Mouse (Mus musculus): ENCODE results near the gene Zfp536. TPM values are rescaled to one million over a fixed set of nuclear protein-coding genes. Genes with fewer than 3 reads are reported as not detected.
"Not testable (repeated sequence)": the region's sequence is repeated elsewhere in the genome, so short reads cannot be mapped to it uniquely, and the experiment has no call there.

Gene Zfp536
- polyA plus RNA-seq, 1 experiment, result not detected

DNA sequence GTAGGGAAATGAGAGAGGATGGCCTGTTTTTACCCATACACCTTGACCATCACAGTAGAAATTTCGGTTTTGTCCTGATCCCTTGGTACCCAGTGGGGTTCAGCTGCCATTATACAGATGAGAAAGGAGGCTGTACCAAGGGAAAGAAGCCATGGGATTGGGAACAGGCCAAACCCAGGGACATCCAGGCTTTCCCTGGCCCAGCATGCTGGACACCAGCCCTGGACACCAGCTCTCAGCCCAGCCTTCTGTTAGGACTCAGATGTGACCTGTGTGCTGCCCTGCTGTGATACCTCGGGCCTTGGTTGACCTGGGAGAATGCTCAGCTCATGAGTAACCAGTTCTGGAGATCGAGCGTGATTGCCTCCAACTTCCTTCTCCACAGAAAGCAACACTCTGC is 51.8 kb downstream of the Zfp536 start:
- H3K4me3 ChIP-seq, result no peak overlapping the region
- no peaks in the 10 kb centered on the region for H3K79me2 ChIP-seq (ENCODE audit: control insufficient read depth, insufficient read depth)
- H3K4me2 ChIP-seq (ENCODE audit: low read depth), result no peak overlapping the region
- no peaks in the 10 kb centered on the region for H3K36me3 ChIP-seq (ENCODE audit: control insufficient read depth, insufficient read depth)
- H3K27me3 ChIP-seq (ENCODE audit: control insufficient read depth, insufficient read depth, insufficient read length), result no peaks in the 10 kb centered on the region
- no peak overlapping the region for H3ac ChIP-seq (ENCODE audit: control insufficient read depth, insufficient read length)
- no peak for TF ChIP-seq MYOD1 (IDR thresholded peaks at IDR 0.05; ENCODE audit: control insufficient read depth in 1 of 3, insufficient read length in 2 of 3, low read depth in 2 of 3)
- TF ChIP-seq REST (IDR thresholded peaks at IDR 0.05; ENCODE audit: insufficient read depth, insufficient read length), result no peak
- no peak for TF ChIP-seq E2F4 (IDR thresholded peaks at IDR 0.05; ENCODE audit: insufficient read depth)
- no peak for TF ChIP-seq SRF (IDR thresholded peaks at IDR 0.05; ENCODE audit: control insufficient read depth, insufficient read length, low read depth)
- no peak for TF ChIP-seq MYOG (IDR thresholded peaks at IDR 0.05; ENCODE audit: control insufficient read depth in 1 of 3, insufficient read depth in 1 of 3, insufficient read length in 2 of 3, low read depth in 2 of 3)
- no peak for TF ChIP-seq CEBPB (IDR thresholded peaks at IDR 0.05; ENCODE audit: insufficient read depth, poor library complexity, severe bottlenecking)
- TF ChIP-seq POLR2AphosphoS2 (IDR thresholded peaks at IDR 0.05; ENCODE audit: insufficient read length, low read depth), result no peak
- TF ChIP-seq MAX (IDR thresholded peaks at IDR 0.05; ENCODE audit: low read depth), result no peak
- no peak for TF ChIP-seq USF1 (IDR thresholded peaks at IDR 0.05; ENCODE audit: low read depth)
- no peak for TF ChIP-seq TCF12 (IDR thresholded peaks at IDR 0.05; ENCODE audit: insufficient read depth, poor library complexity, severe bottlenecking)
- no peak for TF ChIP-seq TCF3 (IDR thresholded peaks at IDR 0.05; ENCODE audit: insufficient read length, low read depth)
- TF ChIP-seq POLR2A (IDR thresholded peaks at IDR 0.05; ENCODE audit: insufficient read length, low read depth), result no peak

DNA sequence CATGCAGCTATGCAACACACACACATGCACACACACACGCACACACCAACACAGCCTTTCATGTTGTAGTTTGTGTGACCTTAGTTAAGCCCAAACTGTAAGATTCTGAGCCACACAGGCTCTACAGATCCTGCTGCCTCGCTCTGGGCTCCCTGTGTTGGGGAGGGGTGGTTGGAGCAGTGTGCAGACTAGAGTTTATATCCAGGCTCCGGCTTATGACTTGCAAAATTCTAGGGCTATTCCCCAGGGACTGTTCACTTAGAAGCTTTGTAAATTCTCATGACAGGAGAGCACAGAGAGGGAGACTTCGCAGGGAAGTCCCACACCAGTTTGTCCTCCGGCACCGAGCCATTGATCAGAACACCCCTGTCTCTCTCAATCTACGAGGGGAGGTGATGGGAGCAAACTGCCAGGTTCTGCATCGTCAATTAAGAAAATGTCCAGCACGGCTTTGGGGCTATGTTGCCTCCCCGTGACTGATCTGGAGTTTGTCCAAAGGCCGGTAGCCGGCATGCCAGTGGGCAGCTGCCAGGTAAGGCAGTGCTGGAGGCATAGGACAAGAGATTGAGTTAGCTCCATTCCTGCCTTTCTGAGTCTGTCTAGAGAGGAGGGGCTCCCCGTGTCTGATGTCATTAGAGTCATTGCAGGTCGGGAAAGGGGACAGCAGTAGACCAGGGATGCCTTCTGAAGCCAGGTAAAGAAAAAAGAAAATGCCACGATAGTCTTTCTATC is 54.6 kb downstream of the Zfp536 start:
- H3K4me3 ChIP-seq, result no peak overlapping the region
- H3K4me2 ChIP-seq (ENCODE audit: low read depth), result no peak overlapping the region
- no peaks in the 10 kb centered on the region for H3K79me2 ChIP-seq (ENCODE audit: control insufficient read depth, insufficient read depth)
- H3ac ChIP-seq (ENCODE audit: control insufficient read depth, insufficient read length), result no peak overlapping the region
- TF ChIP-seq USF1 (IDR thresholded peaks at IDR 0.05; ENCODE audit: low read depth) (no peak), TCF12 (IDR thresholded peaks at IDR 0.05; ENCODE audit: insufficient read depth, poor library complexity, severe bottlenecking) (no peak), CEBPB (IDR thresholded peaks at IDR 0.05; ENCODE audit: insufficient read depth, poor library complexity, severe bottlenecking) (no peak), POLR2A (IDR thresholded peaks at IDR 0.05; ENCODE audit: insufficient read length, low read depth) (no peak), TCF3 (IDR thresholded peaks at IDR 0.05; ENCODE audit: insufficient read length, low read depth) (no peak), MAX (IDR thresholded peaks at IDR 0.05; ENCODE audit: low read depth) (no peak), POLR2AphosphoS2 (IDR thresholded peaks at IDR 0.05; ENCODE audit: insufficient read length, low read depth) (no peak), E2F4 (IDR thresholded peaks at IDR 0.05; ENCODE audit: insufficient read depth) (no peak), MYOG (IDR thresholded peaks at IDR 0.05; ENCODE audit: control insufficient read depth in 1 of 3, insufficient read depth in 1 of 3, insufficient read length in 2 of 3, low read depth in 2 of 3) (no peak), MYOD1 (IDR thresholded peaks at IDR 0.05; ENCODE audit: control insufficient read depth in 1 of 3, insufficient read length in 2 of 3, low read depth in 2 of 3) (no peak), SRF (IDR thresholded peaks at IDR 0.05; ENCODE audit: control insufficient read depth, insufficient read length, low read depth) (no peak), REST (IDR thresholded peaks at IDR 0.05; ENCODE audit: insufficient read depth, insufficient read length) (no peak)
- H3K36me3 ChIP-seq (ENCODE audit: control insufficient read depth, insufficient read depth), result no peaks in the 10 kb centered on the region
- no peaks in the 10 kb centered on the region for H3K27me3 ChIP-seq (ENCODE audit: control insufficient read depth, insufficient read depth, insufficient read length)

DNA sequence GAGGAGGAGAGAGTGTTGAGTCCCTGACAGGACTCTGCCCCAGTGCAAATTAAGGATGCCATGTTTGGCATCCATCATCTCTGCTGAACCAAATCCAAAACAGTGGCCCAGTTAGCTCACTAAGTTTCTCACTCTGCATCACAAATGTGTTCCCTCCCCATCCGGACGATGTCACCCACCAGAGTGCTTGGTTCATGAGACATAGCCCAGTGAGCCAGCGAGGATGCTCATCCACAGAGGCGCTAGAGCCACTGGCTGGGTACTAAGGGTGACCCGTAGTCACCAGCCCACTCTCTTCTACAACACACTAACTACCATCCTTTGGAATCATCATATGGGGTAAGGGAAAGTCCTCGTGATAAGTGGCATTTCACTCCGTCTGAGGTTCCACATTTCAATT is 56.4 kb downstream of the Zfp536 start:
- no peak for TF ChIP-seq MYOG (IDR thresholded peaks at IDR 0.05; ENCODE audit: control insufficient read depth in 1 of 3, insufficient read depth in 1 of 3, insufficient read length in 2 of 3, low read depth in 2 of 3)
- TF ChIP-seq MAX (IDR thresholded peaks at IDR 0.05; ENCODE audit: low read depth), result no peak
- no peak for TF ChIP-seq MYOD1 (IDR thresholded peaks at IDR 0.05; ENCODE audit: control insufficient read depth in 1 of 3, insufficient read length in 2 of 3, low read depth in 2 of 3)
- no peak for TF ChIP-seq POLR2A (IDR thresholded peaks at IDR 0.05; ENCODE audit: insufficient read length, low read depth)
- no peak for TF ChIP-seq CEBPB (IDR thresholded peaks at IDR 0.05; ENCODE audit: insufficient read depth, poor library complexity, severe bottlenecking)
- no peak for TF ChIP-seq E2F4 (IDR thresholded peaks at IDR 0.05; ENCODE audit: insufficient read depth)
- no peak for TF ChIP-seq POLR2AphosphoS2 (IDR thresholded peaks at IDR 0.05; ENCODE audit: insufficient read length, low read depth)
- TF ChIP-seq SRF (IDR thresholded peaks at IDR 0.05; ENCODE audit: control insufficient read depth, insufficient read length, low read depth), result no peak
- no peak for TF ChIP-seq USF1 (IDR thresholded peaks at IDR 0.05; ENCODE audit: low read depth)
- TF ChIP-seq TCF3 (IDR thresholded peaks at IDR 0.05; ENCODE audit: insufficient read length, low read depth), result no peak
- no peak for TF ChIP-seq TCF12 (IDR thresholded peaks at IDR 0.05; ENCODE audit: insufficient read depth, poor library complexity, severe bottlenecking)
- no peak for TF ChIP-seq REST (IDR thresholded peaks at IDR 0.05; ENCODE audit: insufficient read depth, insufficient read length)
- no peaks in the 10 kb centered on the region for H3K79me2 ChIP-seq (ENCODE audit: control insufficient read depth, insufficient read depth)
- no peak overlapping the region for H3ac ChIP-seq (ENCODE audit: control insufficient read depth, insufficient read length)
- no peak overlapping the region for H3K4me2 ChIP-seq (ENCODE audit: low read depth)
- H3K27me3 ChIP-seq (ENCODE audit: control insufficient read depth, insufficient read depth, insufficient read length), result no peaks in the 10 kb centered on the region
- no peak overlapping the region for H3K4me3 ChIP-seq
- H3K36me3 ChIP-seq (ENCODE audit: control insufficient read depth, insufficient read depth), result no peaks in the 10 kb centered on the region

DNA sequence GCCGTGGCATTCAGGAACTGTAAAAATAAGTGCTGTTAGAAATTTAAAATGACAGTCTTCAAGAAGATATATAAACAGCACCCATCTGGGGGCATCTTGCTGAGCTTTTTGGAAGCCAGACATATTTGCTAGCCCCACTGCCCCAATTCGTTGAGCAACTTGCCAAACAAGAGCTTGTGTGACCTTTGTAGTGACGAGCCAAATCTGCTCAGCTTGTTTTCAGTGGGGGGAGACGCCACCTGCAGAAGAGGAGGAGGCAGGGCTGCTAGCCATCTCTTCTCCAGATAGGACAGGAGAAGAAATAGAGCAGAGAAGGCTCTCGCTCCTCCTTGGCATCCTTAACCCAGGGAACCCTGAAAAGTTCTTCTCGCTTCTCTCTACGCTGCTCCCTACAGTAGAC is 56.8 kb downstream of the Zfp536 start:
- Histone ChIP-seq H3K79me2 (ENCODE audit: control insufficient read depth, insufficient read depth) (no peaks in the 10 kb centered on the region), H3K36me3 (ENCODE audit: control insufficient read depth, insufficient read depth) (no peaks in the 10 kb centered on the region), H3K4me3 (no peak overlapping the region), H3K4me2 (ENCODE audit: low read depth) (no peak overlapping the region), H3K27me3 (ENCODE audit: control insufficient read depth, insufficient read depth, insufficient read length) (no peaks in the 10 kb centered on the region), H3ac (ENCODE audit: control insufficient read depth, insufficient read length) (no peak overlapping the region)
- TF ChIP-seq MAX (IDR thresholded peaks at IDR 0.05; ENCODE audit: low read depth) (no peak), E2F4 (IDR thresholded peaks at IDR 0.05; ENCODE audit: insufficient read depth) (no peak)

DNA sequence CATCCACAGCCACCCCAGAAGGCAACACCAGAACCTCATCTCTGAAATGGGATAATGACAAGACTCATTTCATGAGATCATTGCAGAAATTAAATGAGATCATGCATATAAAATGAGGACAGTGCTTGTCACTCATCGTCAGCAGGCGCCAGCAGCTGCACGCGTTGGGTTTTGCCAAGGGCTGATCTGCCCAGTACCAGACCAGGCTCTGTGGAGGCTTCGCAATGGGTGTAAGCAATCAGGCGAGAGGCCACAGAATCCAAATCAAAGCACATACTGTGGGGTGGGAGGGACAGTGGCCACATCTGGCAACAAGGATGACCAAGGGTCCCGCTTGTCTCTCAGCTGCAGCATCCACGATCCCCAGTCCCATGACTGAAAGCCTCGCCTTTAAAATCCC is 69.0 kb downstream of the Zfp536 start:
- H3ac ChIP-seq (ENCODE audit: control insufficient read depth, insufficient read length), result no peak overlapping the region
- no peak for TF ChIP-seq CEBPB (IDR thresholded peaks at IDR 0.05; ENCODE audit: insufficient read depth, poor library complexity, severe bottlenecking)
- TF ChIP-seq TCF12 (IDR thresholded peaks at IDR 0.05; ENCODE audit: insufficient read depth, poor library complexity, severe bottlenecking), result no peak
- no peak for TF ChIP-seq MAX (IDR thresholded peaks at IDR 0.05; ENCODE audit: low read depth)
- H3K4me3 ChIP-seq, result no peak overlapping the region
- H3K36me3 ChIP-seq (ENCODE audit: control insufficient read depth, insufficient read depth), result no peaks in the 10 kb centered on the region
- no peaks in the 10 kb centered on the region for H3K27me3 ChIP-seq (ENCODE audit: control insufficient read depth, insufficient read depth, insufficient read length)
- no peaks in the 10 kb centered on the region for H3K79me2 ChIP-seq (ENCODE audit: control insufficient read depth, insufficient read depth)
- no peak overlapping the region for H3K4me2 ChIP-seq (ENCODE audit: low read depth)

DNA sequence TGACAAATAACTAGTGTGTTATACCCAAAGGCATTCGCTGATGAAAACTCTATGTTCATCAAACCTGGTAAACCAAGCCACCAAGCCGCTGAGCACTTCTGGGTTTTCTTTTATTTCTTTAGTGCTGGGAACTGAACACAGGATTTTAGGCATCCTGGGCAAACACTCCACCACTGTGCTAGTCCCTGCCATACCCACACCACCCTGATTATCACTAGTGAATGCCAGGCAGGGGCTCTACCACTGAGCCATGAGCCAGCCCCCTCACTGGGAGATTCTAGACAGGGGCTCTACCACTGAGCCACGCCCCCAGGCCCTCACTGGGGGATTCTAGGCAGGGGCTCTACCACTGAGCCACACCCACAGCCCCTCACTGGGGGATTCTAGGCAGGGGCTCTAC is 76.1 kb downstream of the Zfp536 start:
- not testable (repeated sequence) for H3K27me3 ChIP-seq (ENCODE audit: control insufficient read depth, insufficient read depth, insufficient read length); H3K4me3 ChIP-seq; H3K4me2 ChIP-seq (ENCODE audit: low read depth); H3K36me3 ChIP-seq (ENCODE audit: control insufficient read depth, insufficient read depth); H3ac ChIP-seq (ENCODE audit: control insufficient read depth, insufficient read length); H3K79me2 ChIP-seq (ENCODE audit: control insufficient read depth, insufficient read depth)
